Mouse (Mus musculus) heart, embryonic 11.5 days (tissue): ENCODE results near the gene Hba-a2. TPM values are rescaled to one million over a fixed set of nuclear protein-coding genes. Genes with fewer than 3 reads are reported as not detected.

ENCODE experiments used
- ATAC-seq: fragments of 200-750 bp; cut with Nextera tagmentation; replicated peaks from 2 replicates; pipeline ENCODE4 v1.8.0; 2017; ENCODE audit warnings: moderate library complexity; ENCODE audit not compliant: insufficient number of reproducible peaks, low FRiP score, low TSS enrichment
- H3K27ac ChIP-seq: fragments of 300-500 bp; sonication (generic); 2 replicates; pipeline ENCODE4 v1.5.1; 2014; ENCODE audit warnings: mild to moderate bottlenecking, low read depth, low read length
- H3K27me3 ChIP-seq: fragments of 300-500 bp; sonication (generic); 2 replicates; pipeline ENCODE4 v1.6.1; 2014; ENCODE audit warnings: mild to moderate bottlenecking, low read length, mixed read lengths; ENCODE audit not compliant: control insufficient read depth, insufficient read depth
- H3K36me3 ChIP-seq: fragments of 300-500 bp; sonication (generic); 2 replicates; pipeline ENCODE4 v1.6.1; 2014; ENCODE audit warnings: mild to moderate bottlenecking, low read length, moderate library complexity, mixed read lengths; ENCODE audit not compliant: control insufficient read depth, insufficient read depth
- H3K4me1 ChIP-seq: fragments of 300-500 bp; sonication (generic); 2 replicates; pipeline ENCODE4 v1.6.1; 2014; ENCODE audit warnings: low read length; ENCODE audit not compliant: control insufficient read depth, insufficient read depth
- H3K4me2 ChIP-seq: fragments of 300-500 bp; sonication (generic); 2 replicates; pipeline ENCODE4 v1.6.1; 2014; ENCODE audit warnings: mild to moderate bottlenecking, moderate library complexity
- H3K4me3 ChIP-seq: fragments of 300-500 bp; sonication (generic); 2 replicates; pipeline ENCODE4 v1.5.1; 2014; ENCODE audit warnings: low read depth, low read length
- H3K9ac ChIP-seq: fragments of 300-500 bp; sonication (generic); 2 replicates; pipeline ENCODE4 v1.6.1; 2014; ENCODE audit warnings: mild to moderate bottlenecking, low read depth, low read length, moderate library complexity
- H3K9me3 ChIP-seq: fragments of 300-500 bp; sonication (generic); replicated peaks from 2 replicates; pipeline ENCODE4 v1.6.1; 2016; ENCODE audit warnings: low read length; ENCODE audit not compliant: control insufficient read depth
- whole genome bisulfite sequencing: fragments of 180-500 bp; shearing (Covaris S2); extraction: QIAGEN DNeasy Blood & Tissue Kit; methylation state at CpG from one replicate; pipeline ENCODE4 v1.1.7; 2014; ENCODE audit not compliant: insufficient replicate concordance; 5-methylcytosine and 5-hydroxymethylcytosine counted together
- polyA plus RNA-seq: library from polyadenylated mRNA; unstranded; fragments of >200 nt; fragmentation: Nextera tagmentation; extraction: Ambion mirVana; gene quantifications from 2 replicates; pipeline ENCODE4 v1.2.1, GENCODE M21; 2014

The Hba-a2 gene
- polyA plus RNA-seq, 1 experiment from 2014 or later, result 22,217 TPM

- Histone ChIP-seq H3K36me3 (no peaks in the 10 kb centered on the region), H3K9me3 (no peaks in the 10 kb centered on the region), H3K4me1 (no peaks in the 10 kb centered on the region), H3K4me2 (peak overlapping the region; percentile 31; the same call in 1 of the 2 replicates), H3K9ac (no peak overlapping the region), H3K27me3 (no peaks in the 10 kb centered on the region), H3K4me3 (no peak overlapping the region), H3K27ac (no peak overlapping the region)
- WGBS, result 27% methylated on average over 17 of the region's 17 CpGs
- ATAC-seq, result no peak
These were observed 44.5 kb downstream of the Hba-a2 start for GRCm38 (mm10) chr11:32340476-32341473.

GRCm38 (mm10) chr11:32342770-32343191 is 46.5 kb downstream of the Hba-a2 start:
- Histone ChIP-seq H3K4me2 (no peak overlapping the region), H3K27ac (no peak overlapping the region), H3K4me3 (no peak overlapping the region), H3K9ac (no peak overlapping the region), H3K27me3 (peaks cover 5% of the 10 kb centered on the region; the same call in 1 of the 2 replicates), H3K36me3 (no peaks in the 10 kb centered on the region), H3K9me3 (no peaks in the 10 kb centered on the region), H3K4me1 (no peaks in the 10 kb centered on the region; the same call in 1 of the 2 replicates)
- WGBS, result 5% methylated on average over 2 of the region's 2 CpGs
- no peak for ATAC-seq

GRCm38 (mm10) chr11:32343350-32343749 is 47.1 kb downstream of the Hba-a2 start:
- ATAC-seq, result no peak
- no peaks in the 10 kb centered on the region for H3K9me3 ChIP-seq
- H3K36me3 ChIP-seq, result no peaks in the 10 kb centered on the region
- H3K9ac ChIP-seq, result no peak overlapping the region
- H3K4me1 ChIP-seq, result no peaks in the 10 kb centered on the region; the same call in 1 of the 2 replicates
- H3K4me3 ChIP-seq, result no peak overlapping the region
- no peak overlapping the region for H3K27ac ChIP-seq
- H3K27me3 ChIP-seq, result peaks cover 5% of the 10 kb centered on the region; the same call in 1 of the 2 replicates
- 93% methylated on average over 1 of the region's 1 CpGs for WGBS
- no peak overlapping the region for H3K4me2 ChIP-seq

GRCm38 (mm10) chr11:32345504-32346297 is 49.4 kb downstream of the Hba-a2 start:
- Histone ChIP-seq H3K27ac (peak overlapping the region; percentile 4; the same call in 1 of the 2 replicates), H3K27me3 (peaks cover 5% of the 10 kb centered on the region; the same call in 1 of the 2 replicates), H3K4me1 (peaks cover 13% of the 10 kb centered on the region), H3K4me3 (no peak overlapping the region), H3K9me3 (no peaks in the 10 kb centered on the region), H3K4me2 (no peak overlapping the region), H3K9ac (no peak overlapping the region), H3K36me3 (no peaks in the 10 kb centered on the region)
- 70% methylated on average over 6 of the region's 6 CpGs for WGBS
- ATAC-seq, result no peak

Other genes with a start within 250 kb of the Hba-a2 start
- not detected in 2 replicates for gene Il9r, start 96.2 kb upstream of the Hba-a2 start, polyA plus RNA-seq
- gene Snrnp25, start 91.1 kb upstream of the Hba-a2 start, polyA plus RNA-seq, result 59.6 and 72.2 TPM in 2 replicates
- gene Rhbdf1, start 74.2 kb upstream of the Hba-a2 start, polyA plus RNA-seq, result 28.2 and 30.3 TPM in 2 replicates
- 22.0 and 22.5 TPM in 2 replicates for gene Mpg, start 70.0 kb upstream of the Hba-a2 start, polyA plus RNA-seq
- 26.1 and 34.6 TPM in 2 replicates for gene Nprl3, start 28.8 kb upstream of the Hba-a2 start, polyA plus RNA-seq
- 9,744 and 12,458 TPM in 2 replicates for gene Hba-x, start 20.1 kb upstream of the Hba-a2 start, polyA plus RNA-seq
- gene Hba-a1, start 13.0 kb upstream of the Hba-a2 start, polyA plus RNA-seq, result 8,943 and 11,032 TPM in 2 replicates
- 23.0 and 24.4 TPM in 2 replicates for gene Hbq1b, start 9.5 kb upstream of the Hba-a2 start, polyA plus RNA-seq
- 0.64 and 1.2 TPM in 2 replicates for gene Hbq1a, start 3.6 kb downstream of the Hba-a2 start, polyA plus RNA-seq
- 14.8 and 15.3 TPM in 2 replicates for gene Sh3pxd2b, start 51.3 kb downstream of the Hba-a2 start, polyA plus RNA-seq
- gene Ubtd2, start 158.9 kb downstream of the Hba-a2 start, polyA plus RNA-seq, result 34.7 and 39.1 TPM in 2 replicates
- 0.27 and 0.59 TPM in 2 replicates for gene Efcab9, start 235.6 kb downstream of the Hba-a2 start, polyA plus RNA-seq
- gene Stk10, start 236.8 kb downstream of the Hba-a2 start, polyA plus RNA-seq, result 1.6 TPM in 2 replicates